Mouse (Mus musculus) myocyte (in vitro differentiated cells): ENCODE results near the gene Cnpy4.

Source experiments
- MAX ChIP-seq: IDR thresholded peaks from one replicate; pipeline ENCODE4 v1.6.1; 2011; ENCODE audit warnings: low read depth, mild to moderate bottlenecking, control low read depth
- POLR2A ChIP-seq: IDR thresholded peaks from one replicate; pipeline ENCODE4 v1.6.1; 2011; ENCODE audit warnings: low read depth, mild to moderate bottlenecking, control low read depth, moderate library complexity; ENCODE audit not compliant: insufficient read length

- TF ChIP-seq MAX (no peak), POLR2A (peak; percentile 57)
These were observed 31.8 kb upstream of the Cnpy4 start, which contains the start of gene Zfp113 for GRCm38 (mm10) chr5:138155443-138155976.
